Mouse (Mus musculus) heart, embryonic 11.5 days (tissue): ENCODE measurements around the gene Impg1. TPM values are rescaled to one million over a fixed set of nuclear protein-coding genes. Genes with fewer than 3 reads are reported as not detected.

Experiments used
- ATAC-seq: fragments of 200-750 bp; cut with Nextera tagmentation; replicated peaks from 2 replicates; pipeline ENCODE4 v1.8.0; 2017; ENCODE audit warnings: moderate library complexity; ENCODE audit not compliant: insufficient number of reproducible peaks, low FRiP score, low TSS enrichment
- H3K27ac ChIP-seq: fragments of 300-500 bp; sonication (generic); 2 replicates; pipeline ENCODE4 v1.5.1; 2014; ENCODE audit warnings: mild to moderate bottlenecking, low read depth, low read length
- H3K27me3 ChIP-seq: fragments of 300-500 bp; sonication (generic); 2 replicates; pipeline ENCODE4 v1.6.1; 2014; ENCODE audit warnings: mild to moderate bottlenecking, low read length, mixed read lengths; ENCODE audit not compliant: control insufficient read depth, insufficient read depth
- H3K36me3 ChIP-seq: fragments of 300-500 bp; sonication (generic); 2 replicates; pipeline ENCODE4 v1.6.1; 2014; ENCODE audit warnings: mild to moderate bottlenecking, low read length, moderate library complexity, mixed read lengths; ENCODE audit not compliant: control insufficient read depth, insufficient read depth
- H3K4me1 ChIP-seq: fragments of 300-500 bp; sonication (generic); 2 replicates; pipeline ENCODE4 v1.6.1; 2014; ENCODE audit warnings: low read length; ENCODE audit not compliant: control insufficient read depth, insufficient read depth
- H3K4me2 ChIP-seq: fragments of 300-500 bp; sonication (generic); 2 replicates; pipeline ENCODE4 v1.6.1; 2014; ENCODE audit warnings: mild to moderate bottlenecking, moderate library complexity
- H3K4me3 ChIP-seq: fragments of 300-500 bp; sonication (generic); 2 replicates; pipeline ENCODE4 v1.5.1; 2014; ENCODE audit warnings: low read depth, low read length
- H3K9ac ChIP-seq: fragments of 300-500 bp; sonication (generic); 2 replicates; pipeline ENCODE4 v1.6.1; 2014; ENCODE audit warnings: mild to moderate bottlenecking, low read depth, low read length, moderate library complexity
- H3K9me3 ChIP-seq: fragments of 300-500 bp; sonication (generic); replicated peaks from 2 replicates; pipeline ENCODE4 v1.6.1; 2016; ENCODE audit warnings: low read length; ENCODE audit not compliant: control insufficient read depth
- WGBS: fragments of 180-500 bp; shearing (Covaris S2); extraction: QIAGEN DNeasy Blood & Tissue Kit; methylation state at CpG from one replicate; pipeline ENCODE4 v1.1.7; 2014; ENCODE audit not compliant: insufficient replicate concordance; 5-methylcytosine and 5-hydroxymethylcytosine counted together
- polyA plus RNA-seq: library from polyadenylated mRNA; unstranded; fragments of >200 nt; fragmentation: Nextera tagmentation; extraction: Ambion mirVana; gene quantifications from 2 replicates; pipeline ENCODE4 v1.2.1, GENCODE M21; 2014

Impg1 gene
- polyA plus RNA-seq, 1 experiment from 2014 or later, result 0.14 TPM

DNA sequence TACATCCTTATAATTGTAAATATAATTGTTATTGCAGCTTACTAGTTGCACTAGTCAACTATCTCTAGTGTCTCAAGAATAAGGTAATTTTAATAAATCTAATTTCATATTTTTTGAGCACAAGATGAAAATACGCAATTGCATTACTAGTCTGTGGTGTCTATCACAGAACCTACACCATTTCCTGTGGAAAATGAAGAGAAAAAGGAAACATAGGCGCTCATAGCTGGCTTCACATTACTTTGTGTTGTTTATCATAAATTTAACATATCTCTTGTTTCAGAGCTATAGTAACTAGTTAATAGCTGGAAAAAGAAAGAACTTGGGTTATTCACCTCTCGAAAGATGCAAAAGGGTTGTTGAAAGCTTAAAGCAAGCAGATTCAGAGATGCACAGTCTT lies 182.9 kb downstream of the Impg1 start:
- WGBS, result 82% methylated on average over 3 of the region's 3 CpGs

DNA sequence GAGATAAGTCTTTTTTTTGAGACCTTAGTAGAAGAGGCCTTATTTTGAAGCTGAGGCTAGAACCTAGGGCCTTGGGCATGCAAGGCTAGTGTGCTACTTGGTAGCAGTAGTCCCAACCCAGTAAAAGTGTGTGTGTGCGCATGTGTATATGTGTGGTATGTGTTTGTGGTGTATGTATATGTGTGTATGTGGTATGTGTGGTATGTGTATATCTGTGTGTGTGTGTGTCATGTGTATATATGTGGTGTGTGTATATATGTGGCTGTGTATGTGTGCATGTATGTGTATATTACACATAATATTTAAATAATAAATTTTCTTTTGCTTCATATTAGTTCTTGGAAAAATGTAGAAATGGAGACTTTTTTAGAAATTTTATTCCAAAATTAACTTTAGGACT lies 184.6 kb downstream of the Impg1 start:
- Histone ChIP-seq H3K4me2 (no peak overlapping the region), H3K4me3 (no peak overlapping the region), H3K36me3 (0 out of 2 replicates have a peak, but pooled peaks cover 2% of the 10 kb centered on the region), H3K9me3 (no peaks in the 10 kb centered on the region), H3K4me1 (no peaks in the 10 kb centered on the region), H3K27ac (no peak overlapping the region), H3K27me3 (no peaks in the 10 kb centered on the region), H3K9ac (no peak overlapping the region)
- WGBS, result 98% methylated on average over 1 of the region's 1 CpGs
- ATAC-seq, result no peak

More for the DNA sequence above, 182.9 kb downstream of the Impg1 start:
- Histone ChIP-seq H3K4me3 (no peak overlapping the region), H3K27ac (no peak overlapping the region), H3K27me3 (no peaks in the 10 kb centered on the region), H3K4me1 (no peaks in the 10 kb centered on the region), H3K9me3 (no peaks in the 10 kb centered on the region), H3K4me2 (no peak overlapping the region), H3K9ac (no peak overlapping the region), H3K36me3 (0 out of 2 replicates have a peak, but pooled peaks cover 2% of the 10 kb centered on the region)
- ATAC-seq, result no peak

DNA sequence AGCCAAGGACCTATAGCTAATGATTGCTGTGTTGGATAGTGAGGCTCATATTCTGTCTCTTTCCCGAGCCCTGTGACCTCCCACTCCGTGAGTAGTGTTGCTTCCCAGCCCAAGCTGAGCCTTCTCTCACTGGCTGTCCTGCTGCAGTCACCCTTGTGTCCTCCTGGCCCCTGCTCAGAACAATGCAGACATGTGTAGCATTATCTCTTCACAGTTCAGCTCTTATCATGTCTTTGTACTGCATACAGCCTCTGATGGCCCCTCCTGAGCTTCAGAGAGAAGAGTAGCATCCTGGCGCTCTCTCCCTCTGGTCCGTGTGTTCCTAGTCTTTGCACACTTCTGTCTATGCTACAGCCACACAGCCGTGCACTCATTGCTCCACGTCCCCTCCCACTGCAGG lies 187.5 kb downstream of the Impg1 start:
- Histone ChIP-seq H3K9ac (no peak overlapping the region), H3K4me2 (no peak overlapping the region), H3K27me3 (no peaks in the 10 kb centered on the region), H3K4me1 (no peaks in the 10 kb centered on the region), H3K36me3 (0 out of 2 replicates have a peak, but pooled peaks cover 3% of the 10 kb centered on the region), H3K27ac (no peak overlapping the region), H3K9me3 (no peaks in the 10 kb centered on the region), H3K4me3 (no peak overlapping the region)
- WGBS, result 67% methylated on average over 6 of the region's 6 CpGs
- no peak for ATAC-seq

DNA sequence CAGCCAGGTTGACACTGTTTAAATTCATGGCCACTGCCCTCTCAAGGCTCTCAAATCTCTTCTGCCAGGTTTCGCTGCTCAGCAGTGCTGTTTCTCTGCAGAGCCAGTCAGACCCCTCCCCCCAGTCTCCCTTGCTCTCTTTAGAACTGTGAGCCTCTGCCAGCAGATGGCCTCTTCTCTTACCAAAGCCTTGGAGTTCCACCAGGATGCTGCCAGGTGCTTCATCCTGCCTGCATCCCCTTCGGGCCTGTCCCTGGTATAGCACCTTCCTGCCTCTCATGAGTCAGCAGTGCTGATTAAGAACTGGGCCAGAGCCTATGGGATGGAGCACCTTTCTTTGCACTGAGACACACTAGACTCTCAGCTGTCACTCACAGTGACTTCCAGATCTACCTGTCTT lies 188.1 kb downstream of the Impg1 start:
- Histone ChIP-seq H3K27me3 (no peaks in the 10 kb centered on the region), H3K27ac (no peak overlapping the region), H3K4me3 (no peak overlapping the region), H3K9ac (no peak overlapping the region), H3K9me3 (no peaks in the 10 kb centered on the region), H3K36me3 (0 out of 2 replicates have a peak, but pooled peaks cover 3% of the 10 kb centered on the region), H3K4me1 (no peaks in the 10 kb centered on the region), H3K4me2 (no peak overlapping the region)
- ATAC-seq, result no peak
- WGBS, result 42% methylated on average over 2 of the region's 2 CpGs

DNA sequence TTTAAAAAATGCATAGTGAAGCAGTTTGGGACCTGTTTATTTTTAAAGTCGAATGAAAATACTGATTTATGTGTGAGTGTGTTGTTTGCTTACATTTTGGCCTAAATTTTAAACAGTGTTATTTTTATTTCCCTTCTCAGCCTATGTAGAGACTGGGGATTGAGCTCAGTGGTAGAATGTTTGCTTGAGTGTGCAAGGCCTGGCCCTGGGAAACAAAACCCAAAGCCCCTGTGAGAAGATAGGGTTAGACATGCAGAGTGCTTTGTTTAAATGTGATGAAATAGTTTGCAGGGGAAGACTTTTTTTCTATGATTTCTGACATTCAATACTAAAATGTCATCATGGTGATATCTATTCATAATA lies 189.5 kb downstream of the Impg1 start:
- H3K4me2 ChIP-seq, result no peak overlapping the region
- no peaks in the 10 kb centered on the region for H3K4me1 ChIP-seq
- no peak overlapping the region for H3K4me3 ChIP-seq
- no peak for ATAC-seq
- 0 out of 2 replicates have a peak, but pooled peaks cover 3% of the 10 kb centered on the region for H3K36me3 ChIP-seq
- WGBS, result 82% methylated on average over 1 of the region's 1 CpGs
- no peak overlapping the region for H3K27ac ChIP-seq
- no peaks in the 10 kb centered on the region for H3K27me3 ChIP-seq
- H3K9ac ChIP-seq, result no peak overlapping the region
- no peaks in the 10 kb centered on the region for H3K9me3 ChIP-seq

DNA sequence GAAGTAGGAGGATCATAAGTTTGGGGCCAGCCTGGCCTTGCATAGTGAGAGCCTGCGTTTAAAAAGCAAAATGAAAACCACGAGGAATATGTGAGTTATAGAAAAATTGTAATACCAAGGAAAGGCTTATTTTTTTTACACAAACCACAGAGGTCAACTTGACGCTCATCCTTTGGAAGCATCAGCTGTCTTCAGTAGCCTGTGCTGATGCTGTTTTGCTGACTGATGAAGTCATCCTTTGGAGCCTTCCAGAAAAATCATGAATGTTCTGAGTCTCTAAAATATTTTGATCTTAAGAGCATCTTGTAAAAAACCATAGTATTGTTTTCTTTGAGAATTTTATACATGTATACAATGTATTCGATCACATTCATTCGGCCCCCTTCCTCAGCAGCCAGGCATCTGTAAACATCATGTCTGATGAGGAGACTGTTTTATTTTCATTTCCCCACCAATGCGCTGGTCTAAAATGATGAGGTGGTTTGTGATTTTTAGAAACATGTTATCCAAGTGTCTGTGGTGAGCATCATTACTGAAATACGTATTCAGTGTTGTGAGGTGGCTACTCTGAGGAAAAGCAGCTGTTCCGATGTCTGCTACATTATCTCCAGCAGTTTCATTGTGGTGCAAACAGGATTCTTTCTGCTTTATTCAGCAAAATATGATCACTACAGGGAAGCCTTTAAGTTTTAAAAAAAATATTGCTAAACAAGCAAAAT lies 190.1 kb downstream of the Impg1 start:
- H3K27me3 ChIP-seq, result no peaks in the 10 kb centered on the region
- no peak overlapping the region for H3K4me2 ChIP-seq
- H3K9ac ChIP-seq, result no peak overlapping the region
- ATAC-seq, result no peak
- WGBS, result 80% methylated on average over 8 of the region's 8 CpGs
- no peaks in the 10 kb centered on the region for H3K9me3 ChIP-seq
- H3K36me3 ChIP-seq, result 0 out of 2 replicates have a peak, but pooled peaks cover 3% of the 10 kb centered on the region
- H3K4me3 ChIP-seq, result no peak overlapping the region
- H3K27ac ChIP-seq, result no peak overlapping the region
- no peaks in the 10 kb centered on the region for H3K4me1 ChIP-seq

DNA sequence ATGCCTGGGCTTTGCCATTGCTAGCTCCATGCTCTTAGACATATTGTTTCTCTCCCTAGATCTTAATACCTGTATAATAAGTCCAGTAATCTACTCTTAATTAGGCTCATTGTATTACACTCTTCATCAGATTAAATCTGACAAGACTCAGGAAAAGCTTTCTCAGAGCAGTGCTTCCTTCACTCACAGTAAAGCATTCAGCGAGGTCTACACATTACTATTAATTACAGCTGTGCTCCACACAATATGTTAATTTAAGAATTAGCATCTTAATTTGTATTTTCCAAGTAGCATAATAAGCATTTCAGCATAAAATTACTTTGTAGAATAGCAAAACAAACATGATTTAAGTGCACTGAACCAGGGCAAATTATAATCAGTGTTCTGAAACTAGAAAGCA lies 192.3 kb downstream of the Impg1 start:
- ATAC-seq, result no peak
- Histone ChIP-seq H3K9me3 (no peaks in the 10 kb centered on the region), H3K27me3 (no peaks in the 10 kb centered on the region), H3K4me3 (no peak overlapping the region), H3K4me2 (no peak overlapping the region), H3K4me1 (no peaks in the 10 kb centered on the region), H3K27ac (no peak overlapping the region), H3K36me3 (0 out of 2 replicates have a peak, but pooled peaks cover 3% of the 10 kb centered on the region), H3K9ac (no peak overlapping the region)
- 85% methylated on average over 1 of the region's 1 CpGs for WGBS

DNA sequence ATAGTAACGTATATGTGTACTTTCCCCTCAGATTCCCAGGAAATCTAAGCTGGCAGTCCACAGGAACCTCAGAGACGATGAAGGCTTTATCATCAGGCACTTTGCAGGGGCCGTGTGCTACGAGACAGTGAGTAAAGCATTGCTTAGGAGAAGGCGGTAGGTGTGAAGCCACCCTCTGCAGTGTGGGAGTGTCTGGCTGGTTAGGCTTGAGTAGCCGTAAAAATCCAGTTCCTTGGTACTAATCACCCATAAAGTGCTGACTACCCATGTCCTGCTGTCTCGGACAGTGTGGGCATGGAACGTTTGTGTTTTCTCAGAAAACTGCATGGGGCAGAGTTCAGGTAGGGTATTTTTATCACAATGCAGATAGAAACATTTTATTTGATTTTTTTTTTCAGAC lies 195.7 kb downstream of the Impg1 start:
- no peaks in the 10 kb centered on the region for H3K27me3 ChIP-seq
- H3K4me3 ChIP-seq, result no peak overlapping the region
- WGBS, result 42% methylated on average over 8 of the region's 8 CpGs
- no peak overlapping the region for H3K9ac ChIP-seq
- ATAC-seq, result no peak
- no peak overlapping the region for H3K27ac ChIP-seq
- H3K4me1 ChIP-seq, result no peaks in the 10 kb centered on the region
- H3K4me2 ChIP-seq, result no peak overlapping the region
- H3K36me3 ChIP-seq, result 0 out of 2 replicates have a peak, but pooled peaks cover 3% of the 10 kb centered on the region
- no peaks in the 10 kb centered on the region for H3K9me3 ChIP-seq

DNA sequence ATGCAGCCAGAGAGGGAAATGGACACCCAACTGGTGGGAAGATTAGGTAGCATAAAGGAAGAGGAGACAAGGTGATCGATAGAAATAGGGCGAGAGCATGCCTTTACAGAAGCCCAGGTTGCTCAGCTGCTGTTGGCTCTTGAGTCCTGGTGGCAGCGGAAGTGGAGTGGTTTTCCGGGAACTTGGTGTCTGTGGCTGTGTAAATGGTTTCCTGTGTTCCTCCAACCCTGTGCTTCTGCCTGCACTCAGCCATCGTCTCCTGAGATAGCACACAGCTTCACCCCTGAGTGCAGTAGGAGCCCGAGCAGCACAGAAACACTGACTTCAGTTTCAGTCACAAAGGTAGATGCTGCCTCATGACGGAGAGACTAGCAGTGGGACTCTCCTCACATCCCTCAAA lies 198.8 kb downstream of the Impg1 start:
- Histone ChIP-seq H3K36me3 (no peaks in the 10 kb centered on the region), H3K4me1 (peaks cover 11% of the 10 kb centered on the region), H3K27me3 (no peaks in the 10 kb centered on the region), H3K4me3 (no peak overlapping the region), H3K9ac (no peak overlapping the region), H3K4me2 (no peak overlapping the region), H3K27ac (no peak overlapping the region), H3K9me3 (no peaks in the 10 kb centered on the region)
- WGBS, result 75% methylated on average over 7 of the region's 7 CpGs
- no peak for ATAC-seq
